Mouse (Mus musculus) C2C12 (cell line): ENCODE results near the gene Pign.

Experiments used
- CTCF ChIP-seq: IDR thresholded peaks from one replicate; pipeline ENCODE4 v1.5.1; 2011; ENCODE audit not compliant: control insufficient read depth, insufficient read depth, insufficient read length
- MAX ChIP-seq: IDR thresholded peaks from one replicate; pipeline ENCODE4 v1.6.1; 2011; ENCODE audit warnings: mild to moderate bottlenecking, control low read depth
- MYOD1 ChIP-seq: IDR thresholded peaks from one replicate; pipeline ENCODE4 v1.6.1; 2011; ENCODE audit warnings: low read depth; ENCODE audit not compliant: control insufficient read depth, insufficient read length
- USF1 ChIP-seq: IDR thresholded peaks from one replicate; pipeline ENCODE4 v1.6.1; 2011; ENCODE audit warnings: low read depth, mild to moderate bottlenecking, control low read depth, moderate library complexity

- TF ChIP-seq USF1 (no peak), CTCF (no peak), MAX (no peak), MYOD1 (no peak)
These were observed 49.3 kb upstream of the Pign start for GRCm38 (mm10) chr1:105712822-105713221.
